Mouse (Mus musculus) testis, postnatal 14 days (tissue): ENCODE data around the gene Usf1.

Experiments used
- DNase-seq: peaks from one replicate; pipeline ENCODE4 v3.0.0; 2021; ENCODE audit warnings: low spot score

The Usf1 gene

DNA sequence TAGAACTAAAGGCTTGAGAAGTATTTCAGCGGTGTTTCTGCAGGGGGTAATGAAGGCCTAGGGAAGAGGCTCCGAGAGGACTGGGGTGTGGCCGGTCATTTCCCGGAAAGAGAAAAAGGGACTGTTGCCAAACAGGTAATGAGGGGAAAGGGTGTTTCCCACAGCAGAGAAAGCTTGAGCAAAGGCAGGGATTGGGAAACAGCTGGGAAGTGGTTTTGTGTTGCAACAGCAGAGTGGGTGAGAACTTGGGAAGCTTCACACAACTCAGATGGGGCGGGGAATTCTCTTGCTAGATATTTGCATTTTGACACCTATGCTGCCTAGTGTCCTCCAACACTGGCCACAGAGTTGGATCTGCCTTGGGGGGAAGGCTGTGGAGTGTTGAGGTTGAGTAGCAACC is 41.8 kb downstream of the Usf1 start:
- DNase-seq, result no peak

DNA sequence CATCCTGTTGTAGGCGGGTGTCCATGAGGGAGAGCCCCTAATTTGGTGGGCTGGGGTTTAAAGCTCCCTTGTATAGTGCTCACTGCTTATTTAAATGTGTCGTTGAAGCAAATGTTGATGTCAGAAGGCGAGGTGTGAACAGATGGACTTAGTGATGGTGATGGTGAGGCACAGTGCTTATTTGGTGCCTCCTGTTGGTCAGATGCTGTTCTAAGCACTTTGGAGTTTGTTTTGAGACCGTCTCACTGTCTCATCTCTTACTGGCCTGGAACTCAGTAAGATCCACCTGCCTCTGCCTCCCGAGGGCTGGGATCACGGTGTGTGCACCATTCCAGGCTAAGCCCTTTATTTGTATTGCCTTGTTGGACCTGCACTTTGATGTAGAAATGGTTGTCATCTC is 43.8 kb downstream of the Usf1 start:
- no peak for DNase-seq

GRCm38 (mm10) chr1:171457568-171457967 is 46.5 kb downstream of the Usf1 start:
- DNase-seq, result no peak

- DNase-seq, result no peak
Observed at GRCm38 (mm10) chr1:171459791-171460190, 48.7 kb downstream of the Usf1 start.

- DNase-seq, result no peak
Observed at GRCm38 (mm10) chr1:171460551-171461503, 49.7 kb downstream of the Usf1 start.

DNA sequence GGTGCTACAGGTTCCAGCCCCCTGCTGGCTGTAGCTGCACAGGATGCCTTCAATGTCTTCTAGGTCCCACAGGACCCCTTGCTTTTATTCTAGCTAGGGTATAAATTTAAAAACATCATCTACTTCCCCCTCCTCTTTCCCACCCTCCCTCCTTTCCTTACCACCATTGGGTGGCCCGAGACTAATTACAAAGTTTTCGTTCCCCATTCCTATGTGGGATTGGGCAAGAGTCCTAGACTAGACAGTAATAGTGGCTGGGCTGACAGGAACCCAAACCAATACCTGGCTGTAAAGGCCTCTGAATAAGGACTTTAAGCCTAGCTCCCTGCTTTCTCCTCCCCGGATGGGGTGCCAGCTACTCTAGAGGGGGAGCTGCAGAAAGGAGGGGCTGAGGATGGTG is 52.0 kb downstream of the Usf1 start:
- no peak for DNase-seq

GRCm38 (mm10) chr1:171465749-171466412 is 54.8 kb downstream of the Usf1 start:
- DNase-seq, result no peak

- DNase-seq, result no peak
Observed at GRCm38 (mm10) chr1:171466565-171466964, 55.5 kb downstream of the Usf1 start.
